Mouse (Mus musculus): ENCODE measurements around the gene Gtf2ird1. TPM values are rescaled to one million over a fixed set of nuclear protein-coding genes. Genes with fewer than 3 reads are reported as not detected.
A peak's percentile ranks its signal among the peaks of the same experiment; 100 is the strongest.

Gtf2ird1 gene
- polyA plus RNA-seq, 1 experiment from 2014 or later, result 120 TPM

DNA sequence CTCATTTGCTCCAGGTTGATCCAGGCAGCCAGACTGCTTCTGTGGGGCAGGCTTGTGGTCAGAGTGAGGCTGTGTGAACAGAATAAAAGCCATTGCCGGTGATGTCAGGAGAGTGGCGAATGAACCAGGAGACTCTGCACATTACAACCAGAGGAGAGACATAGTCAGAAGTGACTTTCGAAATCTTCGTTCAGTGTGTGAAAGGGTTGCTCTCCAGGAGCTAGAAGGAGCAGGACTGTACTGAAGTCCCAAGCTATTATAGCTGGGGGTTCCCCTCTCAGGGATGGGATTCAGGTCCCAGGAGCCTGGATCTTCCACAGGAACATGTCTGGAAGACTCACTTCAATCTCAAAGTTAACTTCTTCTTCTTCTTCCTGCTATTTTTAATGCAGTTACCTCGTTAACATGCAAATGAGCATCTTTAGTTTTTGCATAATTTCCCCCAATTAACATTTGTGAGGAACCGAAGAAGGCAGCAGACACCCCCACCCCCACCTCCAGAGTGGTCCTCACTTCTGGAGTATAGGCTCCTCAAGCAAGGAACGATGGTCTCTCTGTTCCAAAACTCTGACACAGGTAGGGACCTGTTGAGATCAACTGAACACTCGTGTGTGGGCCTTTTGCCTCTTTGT lies 14.1 kb upstream of the Gtf2ird1 start:
- no peak overlapping the region for H3K9ac ChIP-seq (replicated peaks)
- no peak overlapping the region for H3K4me2 ChIP-seq (replicated peaks)
- peaks cover 16% of the 10 kb centered on the region for H3K4me1 ChIP-seq
- no peaks in the 10 kb centered on the region for H3K36me3 ChIP-seq
- 0 out of 2 replicates have a peak, but pooled peaks cover 5% of the 10 kb centered on the region for H3K9me3 ChIP-seq
- no peaks in the 10 kb centered on the region for H3K27me3 ChIP-seq
- no peak for ATAC-seq (ENCODE audit: low FRiP score, low read depth)
- 84% methylated on average over 8 of the region's 8 CpGs for WGBS
- H3K4me3 ChIP-seq, result no peak overlapping the region
- no peak overlapping the region for H3K27ac ChIP-seq (replicated peaks)

DNA sequence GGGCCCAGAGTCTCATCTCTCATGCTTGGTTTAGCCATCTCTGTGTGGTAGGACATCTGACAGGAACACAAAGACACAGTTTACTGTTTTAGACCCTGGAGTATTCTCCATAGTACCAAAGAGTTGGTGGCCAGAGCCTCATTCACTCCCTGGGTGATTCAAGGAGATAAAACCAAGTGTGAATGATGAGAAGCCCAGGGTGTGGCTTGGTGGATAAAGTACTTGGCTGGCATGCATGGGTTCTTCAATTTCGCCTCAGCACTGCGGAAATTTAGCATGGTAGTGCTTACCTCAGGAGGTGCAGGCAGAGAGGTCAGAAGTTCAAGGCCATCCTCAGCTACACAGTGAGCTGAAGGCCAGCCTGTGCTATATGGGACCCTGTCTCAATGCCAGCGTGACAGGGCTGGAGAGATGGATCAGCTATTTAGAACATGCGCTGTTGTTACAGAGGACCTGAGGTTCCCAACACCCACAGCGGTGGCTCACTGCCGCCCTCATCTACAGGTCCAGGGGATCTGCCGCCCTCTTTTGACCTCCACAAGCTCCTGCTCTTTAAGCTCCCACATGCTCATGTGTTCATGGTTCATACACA lies 13.1 kb upstream of the Gtf2ird1 start:
- Histone ChIP-seq H3K27me3 (no peaks in the 10 kb centered on the region), H3K4me2 (replicated peaks) (no peak overlapping the region), H3K4me1 (peaks cover 16% of the 10 kb centered on the region), H3K27ac (replicated peaks) (no peak overlapping the region), H3K4me3 (no peak overlapping the region), H3K36me3 (no peaks in the 10 kb centered on the region), H3K9ac (replicated peaks) (no peak overlapping the region), H3K9me3 (no peaks in the 10 kb centered on the region)
- no peak for ATAC-seq (ENCODE audit: low FRiP score, low read depth)
- 86% methylated on average over 7 of the region's 7 CpGs for WGBS

DNA sequence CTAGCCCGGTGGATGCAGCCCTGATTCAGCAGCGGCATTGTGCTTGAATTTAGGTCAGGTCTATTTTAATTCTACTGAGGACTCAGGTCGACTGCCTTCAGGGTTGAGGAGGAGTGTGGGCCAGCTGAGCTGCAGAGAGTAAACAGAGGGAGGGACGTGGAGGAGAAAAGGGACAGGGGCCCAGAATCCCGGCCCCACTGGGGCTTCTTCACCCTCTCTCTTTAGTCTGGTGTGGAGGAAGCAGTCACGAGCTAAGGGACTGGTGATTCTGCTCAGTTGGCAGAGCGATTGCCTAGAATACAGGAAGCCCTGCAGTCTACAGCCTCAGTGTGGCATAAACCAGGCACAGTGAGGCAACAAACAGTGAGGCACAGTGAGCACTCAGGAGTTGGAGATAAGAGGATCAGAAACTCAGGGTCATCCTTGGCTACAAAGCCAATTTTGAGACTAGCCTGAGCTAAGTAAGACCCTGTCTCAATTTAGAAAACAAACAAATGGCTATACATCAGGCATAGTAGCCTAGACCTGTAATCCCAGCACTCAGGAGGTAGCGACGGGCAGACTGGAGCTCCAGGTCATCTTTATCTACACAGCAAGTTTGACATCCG lies 11.7 kb upstream of the Gtf2ird1 start:
- ATAC-seq (ENCODE audit: low FRiP score, low read depth), result no peak
- H3K27me3 ChIP-seq, result no peaks in the 10 kb centered on the region
- H3K4me1 ChIP-seq, result peaks cover 16% of the 10 kb centered on the region
- no peak overlapping the region for H3K4me3 ChIP-seq
- H3K9ac ChIP-seq (replicated peaks), result no peak overlapping the region
- no peaks in the 10 kb centered on the region for H3K9me3 ChIP-seq
- WGBS, result 66% methylated on average over 10 of the region's 10 CpGs
- H3K4me2 ChIP-seq (replicated peaks), result no peak overlapping the region
- H3K36me3 ChIP-seq, result no peaks in the 10 kb centered on the region
- no peak overlapping the region for H3K27ac ChIP-seq (replicated peaks)

DNA sequence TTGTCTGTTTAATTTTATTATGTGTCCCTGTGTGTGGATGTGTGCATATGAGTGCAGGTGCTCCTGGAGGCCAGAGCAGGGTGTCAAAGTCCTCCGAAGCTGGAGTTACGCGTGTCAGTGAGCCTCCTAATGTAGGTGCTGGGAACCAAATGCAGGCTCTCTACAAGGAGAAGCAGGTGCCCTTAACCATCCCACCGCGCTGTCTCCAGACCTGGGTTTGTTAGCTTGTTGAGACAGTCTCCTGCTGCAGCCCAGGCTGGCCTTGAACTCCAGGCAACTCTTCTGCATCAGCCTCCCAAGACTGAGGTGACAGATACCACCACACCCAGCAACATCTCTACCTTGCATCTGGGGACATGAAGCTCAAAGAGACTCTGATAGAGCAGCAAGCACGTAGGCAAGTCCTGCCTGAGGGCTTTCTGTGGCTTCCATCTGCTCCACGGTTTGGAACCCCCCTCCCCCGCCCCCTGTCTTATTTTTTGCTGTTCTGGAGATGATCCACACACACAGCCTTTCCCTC lies 10.6 kb upstream of the Gtf2ird1 start:
- Histone ChIP-seq H3K4me3 (no peak overlapping the region), H3K27ac (replicated peaks) (peak overlapping the region; percentile 69; the same call in 1 of the 2 replicates), H3K27me3 (no peaks in the 10 kb centered on the region), H3K36me3 (no peaks in the 10 kb centered on the region), H3K4me1 (peaks cover 16% of the 10 kb centered on the region), H3K9me3 (no peaks in the 10 kb centered on the region), H3K4me2 (replicated peaks) (peak overlapping the region; percentile 38), H3K9ac (replicated peaks) (no peak overlapping the region)
- 0 out of 2 replicates have a peak, but pooled peaks have one; percentile 2 for ATAC-seq (ENCODE audit: low FRiP score, low read depth)
- WGBS, result 57% methylated on average over 8 of the region's 8 CpGs

DNA sequence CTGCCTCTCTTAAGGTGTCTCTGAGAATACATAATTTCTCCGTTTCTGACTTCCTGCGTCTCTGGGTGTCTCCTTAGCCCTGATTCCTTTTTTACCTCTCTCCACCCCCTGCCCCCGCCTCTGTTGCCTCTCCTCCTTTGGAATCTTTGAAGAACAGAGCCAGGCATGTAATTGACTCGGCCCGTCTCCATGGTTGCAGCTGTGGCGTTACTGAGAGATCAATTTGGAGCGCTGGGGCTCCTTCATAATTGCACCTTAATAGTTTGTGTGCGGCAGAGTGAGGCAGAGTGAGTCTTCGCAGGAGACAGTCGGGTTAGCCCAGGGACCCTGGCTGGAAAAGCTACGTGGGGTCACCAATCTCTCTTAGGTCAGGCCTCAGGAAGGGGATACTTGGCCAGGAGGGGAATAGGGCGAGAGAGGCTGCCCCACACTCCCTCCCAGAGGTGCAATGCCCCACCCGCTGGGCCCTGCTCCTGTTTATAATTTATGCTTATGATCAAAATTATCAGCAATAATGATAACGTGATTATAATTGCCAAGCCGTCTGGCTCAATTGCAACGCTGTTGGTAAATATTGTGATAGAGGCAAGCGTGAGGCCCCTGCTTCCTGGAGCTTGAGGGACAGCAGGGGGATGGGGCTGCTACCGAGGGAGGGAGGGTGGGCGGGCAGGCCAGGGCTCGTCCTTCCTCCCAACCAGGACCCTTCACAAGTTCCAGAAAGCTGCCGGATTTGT lies 9.9 kb upstream of the Gtf2ird1 start:
- 12% methylated on average over 21 of the region's 21 CpGs for WGBS
- no peaks in the 10 kb centered on the region for H3K36me3 ChIP-seq
- no peaks in the 10 kb centered on the region for H3K9me3 ChIP-seq
- no peak overlapping the region for H3K4me3 ChIP-seq
- H3K27ac ChIP-seq (replicated peaks), result peak overlapping the region; percentile 69
- 0 out of 2 replicates have a peak overlapping the region, but pooled peaks have one; percentile 2 for H3K9ac ChIP-seq (replicated peaks)
- peak overlapping the region; percentile 38 for H3K4me2 ChIP-seq (replicated peaks)
- ATAC-seq (ENCODE audit: low FRiP score, low read depth), result peak; percentile 62; the same call in 1 of the 2 replicates
- H3K4me1 ChIP-seq, result peaks cover 16% of the 10 kb centered on the region
- H3K27me3 ChIP-seq, result no peaks in the 10 kb centered on the region

DNA sequence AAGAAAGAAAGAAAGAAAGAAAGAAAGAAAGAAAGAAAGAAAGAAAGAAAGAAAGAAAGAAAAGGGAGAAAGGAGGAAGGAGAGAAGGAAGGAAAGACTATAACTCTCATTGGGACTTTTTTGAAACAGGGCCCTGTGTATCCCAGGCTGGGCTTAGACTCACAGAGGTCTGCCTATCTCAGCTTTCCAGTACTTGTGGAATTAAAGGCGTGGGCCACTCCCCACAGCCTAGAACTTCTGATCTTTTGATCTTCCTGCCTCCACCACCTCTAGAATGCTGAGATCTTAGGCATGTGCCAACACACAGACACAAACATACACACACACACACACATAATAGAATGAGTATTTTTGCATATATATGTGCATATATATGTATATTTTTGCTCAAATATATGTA lies 8.7 kb upstream of the Gtf2ird1 start:
- 88% methylated on average over 1 of the region's 1 CpGs for WGBS
- H3K9me3 ChIP-seq, result no peaks in the 10 kb centered on the region
- no peak for ATAC-seq (ENCODE audit: low FRiP score, low read depth)
- H3K4me2 ChIP-seq (replicated peaks), result no peak overlapping the region
- no peak overlapping the region for H3K9ac ChIP-seq (replicated peaks)
- no peak overlapping the region for H3K4me3 ChIP-seq
- no peak overlapping the region for H3K27ac ChIP-seq (replicated peaks)
- no peaks in the 10 kb centered on the region for H3K36me3 ChIP-seq
- H3K27me3 ChIP-seq, result no peaks in the 10 kb centered on the region
- peaks cover 16% of the 10 kb centered on the region for H3K4me1 ChIP-seq

DNA sequence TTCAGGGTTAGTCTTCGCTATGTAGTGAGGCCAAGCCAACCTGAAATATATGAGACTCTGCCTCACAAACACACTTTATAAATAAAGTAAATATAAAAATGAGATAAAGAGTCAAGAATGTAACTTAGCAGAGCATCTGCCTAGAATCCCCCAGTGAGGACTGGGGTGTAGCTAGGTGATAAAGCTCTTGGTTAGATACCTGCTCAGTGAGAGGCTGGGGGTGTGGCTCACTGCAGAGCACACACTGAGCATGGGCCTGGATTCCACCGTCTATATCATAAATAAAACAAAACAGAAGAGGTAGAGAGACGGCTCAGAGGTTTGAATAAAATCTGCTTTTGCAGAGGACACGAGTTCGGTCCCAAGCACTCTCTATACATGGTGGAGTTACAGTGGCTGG lies 7.7 kb upstream of the Gtf2ird1 start:
- H3K4me2 ChIP-seq (replicated peaks), result no peak overlapping the region
- H3K4me1 ChIP-seq, result peaks cover 16% of the 10 kb centered on the region
- WGBS, result 90% methylated on average over 5 of the region's 5 CpGs
- no peak overlapping the region for H3K4me3 ChIP-seq
- H3K27me3 ChIP-seq, result no peaks in the 10 kb centered on the region
- no peaks in the 10 kb centered on the region for H3K36me3 ChIP-seq
- ATAC-seq (ENCODE audit: low FRiP score, low read depth), result no peak
- no peak overlapping the region for H3K27ac ChIP-seq (replicated peaks)
- H3K9ac ChIP-seq (replicated peaks), result no peak overlapping the region
- H3K9me3 ChIP-seq, result no peaks in the 10 kb centered on the region

DNA sequence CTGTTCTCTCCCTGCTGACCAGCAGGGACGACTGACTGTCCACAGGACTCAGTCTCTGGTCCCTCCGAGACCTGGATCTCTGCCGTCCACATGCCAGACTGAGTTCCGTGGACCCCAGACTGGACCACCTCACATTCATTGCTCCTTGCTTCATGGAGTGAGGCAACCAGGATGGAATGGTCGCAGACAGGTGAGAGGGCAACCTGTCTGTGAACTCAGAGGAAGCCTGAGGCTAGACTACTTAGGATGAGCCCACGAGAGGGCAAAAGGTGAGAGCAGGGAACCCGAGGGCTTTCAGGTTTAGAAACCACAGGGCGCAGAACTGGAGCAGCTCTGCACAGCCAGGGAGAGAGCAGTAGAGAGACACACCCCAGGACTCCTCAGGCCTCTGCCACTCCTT lies 6.2 kb upstream of the Gtf2ird1 start:
- Histone ChIP-seq H3K9me3 (no peaks in the 10 kb centered on the region), H3K27ac (replicated peaks) (no peak overlapping the region), H3K4me2 (replicated peaks) (no peak overlapping the region), H3K27me3 (no peaks in the 10 kb centered on the region), H3K4me3 (no peak overlapping the region), H3K9ac (replicated peaks) (no peak overlapping the region), H3K4me1 (peaks cover 15% of the 10 kb centered on the region), H3K36me3 (no peaks in the 10 kb centered on the region)
- no peak for ATAC-seq (ENCODE audit: low FRiP score, low read depth)
- WGBS, result 85% methylated on average over 8 of the region's 8 CpGs

DNA sequence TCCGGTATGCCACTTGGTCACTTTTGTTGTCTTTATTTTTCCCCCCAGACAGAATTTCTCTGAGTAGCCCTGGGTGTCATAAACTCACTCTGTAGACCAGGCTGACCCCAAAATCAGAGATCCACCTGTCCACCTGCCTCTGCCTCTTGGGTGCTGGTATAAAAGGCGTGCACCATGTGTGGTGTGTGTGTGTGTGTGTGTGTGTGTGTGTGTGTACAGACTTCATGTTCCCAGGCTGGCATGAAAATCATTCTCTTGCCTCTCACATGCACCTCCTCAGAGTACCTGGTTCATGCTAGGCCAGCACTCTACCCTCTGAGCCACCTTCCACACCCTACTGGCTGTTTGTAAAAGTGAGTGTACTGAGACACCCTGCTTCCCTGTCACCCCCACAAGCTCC lies 5.8 kb upstream of the Gtf2ird1 start:
- 90% methylated on average over 2 of the region's 2 CpGs for WGBS

DNA sequence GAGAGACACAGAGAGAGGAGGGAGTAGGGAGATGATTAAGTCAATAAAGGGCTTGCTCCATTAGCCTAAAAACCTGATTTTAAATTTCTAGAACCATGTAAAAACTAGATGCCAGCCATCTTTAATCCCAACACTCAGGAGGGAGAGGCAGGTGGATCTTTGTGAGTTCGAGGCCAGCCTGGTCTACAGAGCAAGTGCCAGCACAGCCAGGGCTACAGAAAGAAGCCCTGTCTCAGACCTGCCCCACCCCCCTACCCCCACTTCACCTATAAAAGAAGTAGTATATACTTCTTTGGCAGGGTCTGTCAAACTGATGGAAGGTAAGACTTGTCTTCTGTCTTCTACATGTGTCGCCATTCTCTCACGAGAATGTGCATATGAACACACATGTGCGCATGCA lies 4.0 kb upstream of the Gtf2ird1 start:
- Histone ChIP-seq H3K27ac (replicated peaks) (no peak overlapping the region), H3K9ac (replicated peaks) (no peak overlapping the region), H3K4me2 (replicated peaks) (no peak overlapping the region), H3K4me3 (no peak overlapping the region), H3K27me3 (no peaks in the 10 kb centered on the region), H3K9me3 (no peaks in the 10 kb centered on the region), H3K4me1 (no peaks in the 10 kb centered on the region), H3K36me3 (no peaks in the 10 kb centered on the region)
- WGBS, result 95% methylated on average over 4 of the region's 4 CpGs
- no peak for ATAC-seq (ENCODE audit: low FRiP score, low read depth)

More for the DNA sequence above, 5.8 kb upstream of the Gtf2ird1 start:
- H3K9ac ChIP-seq (replicated peaks), result no peak overlapping the region
- no peak overlapping the region for H3K4me2 ChIP-seq (replicated peaks)
- no peaks in the 10 kb centered on the region for H3K27me3 ChIP-seq
- H3K36me3 ChIP-seq, result no peaks in the 10 kb centered on the region
- H3K4me3 ChIP-seq, result no peak overlapping the region
- H3K9me3 ChIP-seq, result no peaks in the 10 kb centered on the region
- H3K27ac ChIP-seq (replicated peaks), result no peak overlapping the region
- peaks cover 15% of the 10 kb centered on the region for H3K4me1 ChIP-seq
- no peak for ATAC-seq (ENCODE audit: low FRiP score, low read depth)

DNA sequence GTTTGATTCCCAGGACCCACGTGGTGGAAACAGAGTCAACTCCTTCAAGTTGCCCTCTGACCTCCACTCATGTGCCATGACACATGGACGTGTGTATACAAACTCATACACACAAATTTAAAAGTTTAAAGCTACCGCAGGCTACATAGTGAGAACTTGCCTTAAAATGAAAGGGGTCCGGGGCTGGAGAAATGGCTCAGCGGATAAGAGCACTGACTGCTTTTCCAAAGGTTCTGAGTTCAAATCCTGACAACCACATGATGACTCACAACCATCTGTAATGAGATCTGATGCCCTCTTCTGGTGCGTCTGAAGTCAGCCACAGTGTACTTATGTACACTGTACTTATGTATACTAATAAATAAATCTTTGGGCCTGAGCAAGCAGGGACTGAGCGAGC lies 2.6 kb upstream of the Gtf2ird1 start:
- H3K27ac ChIP-seq (replicated peaks), result no peak overlapping the region
- no peaks in the 10 kb centered on the region for H3K36me3 ChIP-seq
- ATAC-seq (ENCODE audit: low FRiP score, low read depth), result no peak
- peaks cover 14% of the 10 kb centered on the region for H3K4me1 ChIP-seq
- H3K4me3 ChIP-seq, result no peak overlapping the region
- no peak overlapping the region for H3K4me2 ChIP-seq (replicated peaks)
- no peaks in the 10 kb centered on the region for H3K27me3 ChIP-seq
- no peak overlapping the region for H3K9ac ChIP-seq (replicated peaks)
- 92% methylated on average over 7 of the region's 7 CpGs for WGBS
- no peaks in the 10 kb centered on the region for H3K9me3 ChIP-seq

DNA sequence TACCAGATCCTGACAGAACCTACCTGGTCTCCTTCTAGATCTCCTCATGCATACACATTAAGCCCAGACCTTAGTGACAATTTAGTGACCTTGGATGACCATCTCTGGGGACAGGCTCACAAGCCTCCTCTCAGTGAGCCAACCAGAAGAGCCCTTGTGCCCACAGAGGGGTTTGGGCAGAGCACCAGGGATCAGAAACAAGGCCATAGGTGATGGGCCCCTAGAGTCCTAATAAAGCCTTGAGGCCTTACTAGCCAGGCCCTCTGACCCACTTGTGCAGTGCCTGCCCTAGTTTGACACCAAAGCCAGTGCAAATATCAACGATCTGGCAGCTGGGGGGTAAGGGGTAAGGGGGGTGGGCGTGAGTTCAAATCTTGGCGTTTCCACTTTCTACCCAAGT lies 1.9 kb upstream of the Gtf2ird1 start:
- 86% methylated on average over 3 of the region's 3 CpGs for WGBS
- Histone ChIP-seq H3K4me2 (replicated peaks) (no peak overlapping the region), H3K9me3 (no peaks in the 10 kb centered on the region), H3K9ac (replicated peaks) (no peak overlapping the region), H3K4me1 (peaks cover 18% of the 10 kb centered on the region), H3K27me3 (no peaks in the 10 kb centered on the region), H3K36me3 (no peaks in the 10 kb centered on the region), H3K27ac (replicated peaks) (no peak overlapping the region), H3K4me3 (no peak overlapping the region)
- no peak for ATAC-seq (ENCODE audit: low FRiP score, low read depth)

All from midbrain, embryonic 12.5 days (tissue).